Mouse (Mus musculus) limb, embryonic 11.5 days (tissue): Measurements from ENCODE around the gene Slc30a10. TPM values are rescaled to one million over a fixed set of nuclear protein-coding genes. Genes with fewer than 3 reads are reported as not detected.

Source experiments
- ATAC-seq: fragments of 200-750 bp; cut with Nextera tagmentation; 2 replicates; pipeline ENCODE4 v1.8.0; 2017; ENCODE audit warnings: low read depth; ENCODE audit not compliant: insufficient number of reproducible peaks, low FRiP score, low TSS enrichment
- DNase-seq: peaks from one replicate; pipeline ENCODE4 v3.0.0-alpha.2; 2015; ENCODE audit warnings: low spot score
- H3K27ac ChIP-seq: fragments of 300-500 bp; sonication (generic); replicated peaks from 2 replicates; pipeline ENCODE4 v1.5.1; 2014; ENCODE audit warnings: low read depth, mild to moderate bottlenecking, low read length
- H3K27me3 ChIP-seq: fragments of 300-500 bp; sonication (generic); 2 replicates; pipeline ENCODE4 v1.6.1; 2014; ENCODE audit warnings: mild to moderate bottlenecking, low read length, mixed read lengths; ENCODE audit not compliant: control insufficient read depth, insufficient read depth
- H3K36me3 ChIP-seq: fragments of 300-500 bp; sonication (generic); 2 replicates; pipeline ENCODE4 v1.6.1; 2014; ENCODE audit warnings: mild to moderate bottlenecking, low read length, moderate library complexity, mixed read lengths; ENCODE audit not compliant: control insufficient read depth, insufficient read depth
- H3K4me1 ChIP-seq: fragments of 300-500 bp; sonication (generic); 2 replicates; pipeline ENCODE4 v1.6.1; 2014; ENCODE audit warnings: low read length, mixed read lengths; ENCODE audit not compliant: control insufficient read depth, insufficient read depth
- H3K4me2 ChIP-seq: fragments of 300-500 bp; sonication (generic); 2 replicates; pipeline ENCODE4 v1.6.1; 2014; ENCODE audit warnings: low read depth, mild to moderate bottlenecking, moderate library complexity; ENCODE audit not compliant: severe bottlenecking
- H3K4me3 ChIP-seq: fragments of 300-500 bp; sonication (generic); 2 replicates; pipeline ENCODE4 v1.5.1; 2014; ENCODE audit warnings: low read depth, low read length
- H3K9ac ChIP-seq: fragments of 300-500 bp; sonication (generic); 2 replicates; pipeline ENCODE4 v1.6.1; 2014; ENCODE audit warnings: mild to moderate bottlenecking, low read length
- H3K9me3 ChIP-seq: fragments of 300-500 bp; sonication (generic); 2 replicates; pipeline ENCODE4 v1.6.1; 2016; ENCODE audit warnings: low read length; ENCODE audit not compliant: control insufficient read depth
- WGBS: fragments of 180-500 bp; shearing (Covaris S2); extraction: QIAGEN DNeasy Blood & Tissue Kit; methylation state at CpG from one replicate; pipeline ENCODE4 v1.1.7; 2014; 5-methylcytosine and 5-hydroxymethylcytosine counted together
- polyA plus RNA-seq: library from polyadenylated mRNA; unstranded; fragments of >200 nt; fragmentation: Nextera tagmentation; extraction: Ambion mirVana; gene quantifications from 2 replicates; pipeline ENCODE4 v1.2.1, GENCODE M21; 2014

Gene Slc30a10
- polyA plus RNA-seq, 1 experiment from 2014 or later, result 0.75 TPM

DNA sequence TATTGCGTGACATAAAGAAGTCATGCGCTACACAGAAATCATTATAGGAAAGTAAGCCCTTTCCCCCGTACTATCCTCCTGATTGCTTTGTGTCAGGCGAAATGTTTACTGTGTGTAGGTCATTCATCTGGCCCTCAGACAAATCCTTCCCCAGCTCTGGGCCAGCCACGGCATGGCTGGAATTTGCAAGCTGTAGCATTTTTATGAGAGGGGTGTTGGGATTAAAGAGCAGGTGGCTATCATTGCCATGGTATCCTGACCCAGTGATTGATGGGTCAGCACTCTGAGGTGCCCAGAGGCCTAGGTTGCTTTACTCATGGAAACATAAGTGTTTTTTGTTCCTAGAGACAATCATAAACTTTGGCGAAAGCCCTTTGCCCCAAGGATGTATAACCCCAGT is 35.2 kb downstream of the Slc30a10 start:
- Histone ChIP-seq H3K9me3 (no peaks in the 10 kb centered on the region), H3K4me3 (no peak overlapping the region), H3K27me3 (no peaks in the 10 kb centered on the region), H3K36me3 (no peaks in the 10 kb centered on the region), H3K9ac (no peak overlapping the region), H3K4me2 (no peak overlapping the region), H3K4me1 (peaks cover 7% of the 10 kb centered on the region; the same call in 1 of the 2 replicates), H3K27ac (no peak overlapping the region)
- ATAC-seq (no peak), DNase-seq (no peak)
- 58% methylated on average over 6 of the region's 6 CpGs for WGBS

DNA sequence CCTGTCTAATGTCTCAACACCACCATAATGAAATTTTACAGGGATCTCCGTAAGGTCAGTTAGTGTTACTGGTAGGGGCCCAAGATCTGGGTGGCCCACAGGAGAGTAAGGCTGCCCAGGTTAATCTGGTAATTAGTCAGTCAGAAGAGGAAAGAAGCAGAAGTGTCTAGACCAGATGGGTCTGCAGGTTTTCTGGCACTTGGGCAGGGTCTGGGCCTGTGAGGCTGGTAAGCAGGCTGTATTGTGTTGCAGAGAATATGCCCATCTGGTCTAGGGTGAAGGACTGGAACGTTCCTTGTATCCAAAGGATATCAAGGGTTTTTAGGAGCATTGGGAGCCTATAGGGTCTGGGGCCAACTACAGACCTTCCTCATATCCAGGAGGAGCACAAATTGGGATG is 36.0 kb downstream of the Slc30a10 start:
- ATAC-seq, result no peak
- Histone ChIP-seq H3K9ac (no peak overlapping the region), H3K4me3 (no peak overlapping the region)

DNA sequence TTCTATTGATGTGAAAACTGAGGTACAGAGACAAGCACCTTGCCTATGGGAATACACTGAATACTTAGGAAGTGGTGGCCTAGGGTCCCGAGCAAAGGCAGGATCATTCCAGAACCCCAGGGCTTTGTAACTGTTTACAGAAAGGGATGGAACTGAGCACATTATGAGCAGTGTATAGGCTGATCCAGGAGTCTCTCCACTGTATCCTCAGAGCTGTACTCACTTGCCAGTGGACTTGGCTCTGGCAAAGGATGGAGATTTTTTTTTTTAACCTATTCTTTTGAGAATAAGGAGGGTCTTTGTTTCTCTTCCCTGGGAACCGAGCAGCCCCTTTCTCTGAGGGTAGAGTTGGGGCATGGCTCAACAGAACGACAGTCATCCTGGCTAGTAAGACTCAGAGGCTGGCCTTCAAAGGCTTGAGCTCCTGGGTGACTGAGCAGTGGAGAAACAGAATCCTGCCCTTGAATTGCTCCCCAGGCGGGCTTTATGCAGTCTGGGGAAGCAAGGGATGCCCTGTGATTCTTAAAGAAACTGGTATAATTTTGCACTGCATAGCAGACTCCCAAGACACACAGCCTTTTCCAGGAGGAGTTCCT is 38.9 kb downstream of the Slc30a10 start:
- H3K36me3 ChIP-seq, result no peaks in the 10 kb centered on the region
- WGBS, result 60% methylated on average over 4 of the region's 4 CpGs
- no peak overlapping the region for H3K9ac ChIP-seq
- no peak overlapping the region for H3K27ac ChIP-seq
- no peak overlapping the region for H3K4me2 ChIP-seq
- H3K4me3 ChIP-seq, result no peak overlapping the region
- no peaks in the 10 kb centered on the region for H3K9me3 ChIP-seq
- DNase-seq (no peak), ATAC-seq (no peak)
- no peaks in the 10 kb centered on the region for H3K27me3 ChIP-seq
- H3K4me1 ChIP-seq, result 0 out of 2 replicates have a peak, but pooled peaks cover 7% of the 10 kb centered on the region

More for the DNA sequence above, 36.0 kb downstream of the Slc30a10 start:
- no peaks in the 10 kb centered on the region for H3K27me3 ChIP-seq
- DNase-seq, result no peak
- WGBS, result 88% methylated on average over 2 of the region's 2 CpGs
- no peak overlapping the region for H3K27ac ChIP-seq
- no peaks in the 10 kb centered on the region for H3K9me3 ChIP-seq
- no peak overlapping the region for H3K4me2 ChIP-seq
- no peaks in the 10 kb centered on the region for H3K36me3 ChIP-seq
- H3K4me1 ChIP-seq, result peaks cover 7% of the 10 kb centered on the region; the same call in 1 of the 2 replicates

DNA sequence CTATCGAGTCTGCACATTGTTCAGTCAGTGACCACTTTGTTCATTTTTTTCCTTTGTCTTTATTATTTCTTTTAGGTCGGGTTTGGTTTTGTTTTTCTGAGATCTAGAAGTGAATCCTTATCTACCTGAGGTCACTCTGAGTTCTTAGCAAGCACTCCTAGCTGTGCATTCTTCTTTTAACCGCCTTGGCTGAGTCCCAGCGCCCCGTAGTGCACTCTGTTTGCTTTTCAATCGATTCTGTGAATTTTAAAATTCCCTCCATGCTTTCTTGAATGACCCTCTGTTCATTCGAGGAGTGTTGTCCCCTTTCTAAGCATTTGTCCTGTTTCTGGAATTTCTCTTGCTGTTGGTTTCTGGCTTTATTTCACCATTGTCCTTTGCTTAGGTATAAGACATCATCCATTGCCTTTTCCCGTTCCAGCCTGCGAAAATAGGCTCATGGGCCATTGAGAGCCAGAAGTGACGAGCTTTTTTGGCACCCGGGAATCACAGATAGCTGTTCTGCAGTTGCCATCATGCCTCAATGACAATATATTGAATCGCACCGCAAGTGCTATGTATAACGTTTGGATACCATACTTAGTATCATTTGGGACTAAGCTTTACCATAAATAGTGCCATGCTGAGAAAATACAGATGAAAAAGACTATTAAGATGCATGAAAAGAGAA is 42.3 kb downstream of the Slc30a10 start:
- WGBS, result 79% methylated on average over 14 of the region's 14 CpGs
- Histone ChIP-seq H3K4me1 (0 out of 2 replicates have a peak, but pooled peaks cover 4% of the 10 kb centered on the region), H3K4me3 (no peak overlapping the region), H3K9me3 (no peaks in the 10 kb centered on the region), H3K27me3 (no peaks in the 10 kb centered on the region), H3K4me2 (no peak overlapping the region), H3K27ac (no peak overlapping the region), H3K9ac (no peak overlapping the region), H3K36me3 (no peaks in the 10 kb centered on the region)
- ATAC-seq (no peak), DNase-seq (no peak)

DNA sequence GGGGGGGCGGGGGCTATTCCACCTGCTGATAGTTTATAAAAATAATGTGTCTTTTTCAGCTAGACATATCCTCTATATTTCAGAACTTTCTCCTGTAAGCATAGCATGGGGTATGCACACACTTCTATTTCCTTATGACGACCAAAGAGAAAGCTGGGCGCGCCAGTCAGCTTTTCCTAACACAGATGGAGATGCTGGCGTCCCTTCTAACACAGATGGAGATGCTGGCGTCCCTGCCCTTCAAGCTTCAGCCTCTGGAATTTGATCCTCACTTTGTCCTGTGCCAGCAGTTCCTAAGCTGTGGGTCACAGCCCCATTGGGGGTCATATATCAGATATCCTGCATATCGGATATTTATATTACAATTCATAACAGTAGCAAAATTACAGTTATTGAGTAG is 46.0 kb downstream of the Slc30a10 start:
- H3K36me3 ChIP-seq, result no peaks in the 10 kb centered on the region
- ATAC-seq (no peak), DNase-seq (no peak)
- no peak overlapping the region for H3K4me3 ChIP-seq
- no peak overlapping the region for H3K9ac ChIP-seq
- no peaks in the 10 kb centered on the region for H3K4me1 ChIP-seq
- no peaks in the 10 kb centered on the region for H3K9me3 ChIP-seq
- no peak overlapping the region for H3K27ac ChIP-seq
- H3K4me2 ChIP-seq, result no peak overlapping the region
- H3K27me3 ChIP-seq, result no peaks in the 10 kb centered on the region
- WGBS, result 74% methylated on average over 7 of the region's 7 CpGs

DNA sequence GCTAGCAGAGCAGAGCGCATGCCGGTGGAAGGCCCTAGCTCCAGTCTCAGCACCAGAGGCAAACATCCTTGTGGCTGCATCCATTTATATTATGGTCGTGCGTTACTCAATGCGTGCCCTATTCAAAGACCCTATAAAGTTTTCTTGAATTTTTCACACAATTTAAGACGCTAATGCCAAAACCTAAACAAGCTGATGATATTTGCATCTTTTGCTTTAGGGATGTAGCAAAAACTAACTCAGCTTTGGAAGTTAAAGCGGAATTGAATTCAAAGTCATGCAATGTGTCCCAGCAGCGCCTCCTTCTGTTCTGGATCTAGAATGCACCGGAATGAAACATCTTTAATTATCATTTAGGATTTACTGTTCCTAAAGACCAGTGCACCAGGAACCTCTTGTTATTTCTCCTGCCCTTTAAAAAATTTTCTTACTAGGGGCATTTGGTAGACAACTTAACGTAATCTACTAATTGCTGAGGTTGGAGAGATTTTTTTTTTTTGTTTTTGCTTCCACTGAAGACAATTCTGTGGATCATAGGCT is 47.2 kb downstream of the Slc30a10 start:
- H3K4me2 ChIP-seq, result no peak overlapping the region
- no peaks in the 10 kb centered on the region for H3K4me1 ChIP-seq
- no peak for ATAC-seq
- no peaks in the 10 kb centered on the region for H3K27me3 ChIP-seq
- WGBS, result 34% methylated on average over 10 of the region's 10 CpGs
- no peak overlapping the region for H3K9ac ChIP-seq
- H3K4me3 ChIP-seq, result no peak overlapping the region
- no peak overlapping the region for H3K27ac ChIP-seq
- H3K9me3 ChIP-seq, result no peaks in the 10 kb centered on the region
- DNase-seq, result peak; percentile 72
- no peaks in the 10 kb centered on the region for H3K36me3 ChIP-seq

DNA sequence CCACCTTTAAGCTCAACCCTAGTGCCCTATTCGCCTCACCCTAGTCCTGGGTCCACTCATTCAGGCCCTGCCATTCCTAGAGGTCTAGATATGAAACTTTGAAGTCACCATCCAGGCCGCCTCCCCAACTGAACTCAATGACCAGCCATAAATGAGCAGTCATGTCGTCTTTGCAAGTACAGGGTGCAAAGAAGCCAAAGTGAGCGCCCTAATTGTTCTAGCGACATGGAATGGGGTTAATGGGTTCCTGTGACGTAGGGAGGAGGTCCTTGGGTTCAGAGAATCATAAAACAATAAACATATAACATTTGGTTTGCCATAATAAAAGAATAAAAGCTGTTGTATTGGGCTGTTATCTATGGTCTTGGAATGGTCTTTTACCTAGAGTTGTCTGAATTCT is 47.9 kb downstream of the Slc30a10 start:
- H3K4me3 ChIP-seq, result no peak overlapping the region
- H3K36me3 ChIP-seq, result no peaks in the 10 kb centered on the region
- no peaks in the 10 kb centered on the region for H3K27me3 ChIP-seq
- ATAC-seq (no peak), DNase-seq (no peak)
- no peak overlapping the region for H3K4me2 ChIP-seq
- H3K27ac ChIP-seq, result no peak overlapping the region
- no peaks in the 10 kb centered on the region for H3K4me1 ChIP-seq
- WGBS, result 50% methylated on average over 6 of the region's 6 CpGs
- H3K9me3 ChIP-seq, result no peaks in the 10 kb centered on the region
- H3K9ac ChIP-seq, result no peak overlapping the region

DNA sequence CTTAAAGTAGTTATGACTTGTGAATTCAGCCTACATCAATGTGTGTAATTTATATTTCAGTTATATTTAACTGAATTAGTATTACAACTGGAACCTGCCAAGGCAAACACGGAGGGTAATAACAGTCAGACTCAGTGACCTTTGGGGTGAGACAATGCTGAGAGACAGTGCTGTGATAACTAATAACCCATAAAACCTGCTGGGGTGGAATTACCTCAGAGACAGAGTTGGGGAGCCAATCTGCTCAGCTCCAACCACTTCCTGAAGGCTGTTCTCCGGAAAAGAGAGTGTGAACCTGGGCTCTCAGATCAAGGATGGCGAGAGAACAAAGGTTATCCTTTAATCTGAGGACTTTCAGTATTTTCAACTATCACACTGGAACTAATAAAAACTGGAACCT is 54.4 kb downstream of the Slc30a10 start:
- no peaks in the 10 kb centered on the region for H3K9me3 ChIP-seq
- H3K9ac ChIP-seq, result no peak overlapping the region
- H3K27me3 ChIP-seq, result no peaks in the 10 kb centered on the region
- H3K36me3 ChIP-seq, result no peaks in the 10 kb centered on the region
- H3K4me1 ChIP-seq, result no peaks in the 10 kb centered on the region
- WGBS, result 62% methylated on average over 3 of the region's 3 CpGs
- DNase-seq (no peak), ATAC-seq (no peak)
- no peak overlapping the region for H3K4me2 ChIP-seq
- no peak overlapping the region for H3K4me3 ChIP-seq
- no peak overlapping the region for H3K27ac ChIP-seq
